Mouse (Mus musculus) neutrophil, adult 59 days (primary cell): Measurements from ENCODE around the gene Mdm2. TPM values are rescaled to one million over a fixed set of nuclear protein-coding genes. Genes with fewer than 3 reads are reported as not detected.

ENCODE experiments used
- total RNA-seq, 2 experiments: library from RNA; stranded (reverse); gene quantifications; 1 replicate in 1 of 2; 2 replicates in 1 of 2; pipeline ENCODE4 v1.2.4; 2023

Mdm2 gene
- 100 to 1,000 TPM; 175 to 193 TPM for total RNA-seq

DNA sequence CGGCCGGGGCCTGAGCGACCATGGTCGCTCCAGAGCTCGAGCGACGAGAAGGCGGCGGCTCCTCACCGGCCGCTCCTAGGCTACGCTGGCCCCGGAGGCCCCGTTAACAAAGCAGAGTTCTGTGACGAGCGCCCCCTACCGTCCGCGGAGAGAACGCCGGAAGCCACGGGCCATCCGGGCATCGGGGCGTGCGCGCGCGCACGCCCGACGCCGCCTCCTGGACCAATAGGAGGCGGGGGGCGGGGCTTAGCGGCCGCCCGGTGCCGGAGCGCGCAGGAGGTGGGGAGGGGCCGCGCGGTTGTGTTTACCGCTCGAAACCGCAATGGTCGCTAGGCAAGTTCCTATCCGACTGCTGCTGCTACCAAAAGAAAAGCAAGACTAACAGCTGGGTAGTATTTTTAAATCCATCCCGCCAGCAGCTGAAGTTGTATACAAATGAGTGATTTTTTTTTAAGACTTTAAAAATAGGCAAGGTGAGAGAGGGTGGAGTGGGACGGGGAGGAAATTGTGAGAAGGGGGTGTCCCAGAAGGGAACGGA, at the start of gene Mdm2:
Gene Mdm2, minus strand, starts transcription at position 155 of the 538 bp plus-strand sequence.

DNA sequence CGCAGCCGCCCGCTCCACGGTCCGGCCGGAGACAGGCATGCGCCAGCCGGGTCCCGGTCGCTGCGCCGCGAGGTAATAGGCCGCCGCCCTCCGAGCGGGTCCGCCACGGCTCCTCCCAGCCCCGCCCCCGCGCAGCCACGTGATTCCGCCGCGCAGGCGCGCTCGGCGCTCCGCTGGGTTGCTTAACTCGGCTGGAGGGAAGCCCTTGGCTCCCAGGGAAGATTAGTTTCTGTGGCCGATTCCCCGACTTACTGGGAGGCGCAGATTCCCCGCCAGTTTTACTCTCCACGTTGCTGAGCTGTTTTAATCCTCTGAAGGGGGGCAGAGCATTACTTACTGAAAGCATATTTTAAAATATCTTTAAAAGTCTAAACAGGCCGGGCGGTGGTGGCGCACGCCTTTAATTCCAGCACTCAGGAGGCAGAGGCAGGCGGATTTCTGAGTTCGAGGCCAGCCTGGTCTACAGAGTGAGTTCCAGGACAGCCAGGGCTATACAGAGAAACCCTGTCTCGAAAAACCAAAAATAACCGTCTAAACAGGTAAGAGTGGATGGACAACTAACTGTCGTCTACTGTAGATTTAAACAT, 35.8 kb upstream of the Mdm2 start, which contains the start of gene Slc35e3:
Gene Slc35e3, minus strand, starts transcription at position 69 of the 587 bp plus-strand sequence.

Other genes starting within 250 kb of the Mdm2 start
- 1 to 10 TPM in 1 of 2 experiments, under 1 TPM in 1; 0.49 to 1.3 TPM for gene Cpm, start 81.3 kb downstream of the Mdm2 start, total RNA-seq
- 1 to 10 TPM; 4.9 to 7.0 TPM for gene Slc35e3, start 35.6 kb upstream of the Mdm2 start, total RNA-seq
- 10 to 100 TPM; 27.5 to 30.8 TPM for gene Nup107, start 81.9 kb upstream of the Mdm2 start, total RNA-seq
- gene Rap1b, start 135.3 kb upstream of the Mdm2 start, total RNA-seq, result 100 to 1,000 TPM; 313 to 355 TPM